Mouse (Mus musculus) frontal cortex, adult (tissue): ENCODE results near the gene Duox1.
A peak's percentile ranks its signal among the peaks of the same experiment; 100 is the strongest.

Experiments used
- ATAC-seq: cut with Nextera tagmentation; 2 replicates; pipeline ENCODE4 v1.9.2; 2017; ENCODE audit warnings: mild to moderate bottlenecking, moderate library complexity, mixed read lengths; ENCODE audit not compliant: low TSS enrichment

Duox1 gene

DNA sequence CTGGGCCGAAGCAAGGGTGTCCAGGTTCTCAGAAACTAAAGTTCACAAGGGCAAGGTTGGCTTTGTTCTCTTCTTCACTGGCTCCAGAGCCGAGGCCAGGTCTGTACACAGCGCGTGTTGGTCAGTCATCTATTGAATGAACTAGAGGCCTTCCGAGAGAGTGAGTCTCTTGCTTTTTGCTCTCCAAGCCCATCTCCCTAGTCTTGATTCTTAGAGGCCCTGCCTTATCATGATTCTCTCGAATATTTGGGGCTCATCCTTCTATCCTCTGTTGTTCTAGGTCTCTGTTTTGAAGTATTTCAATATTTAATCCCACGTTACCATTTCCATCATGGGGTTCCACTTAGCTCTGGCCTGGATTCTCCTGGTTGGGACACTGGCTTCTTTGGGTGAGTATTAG is at the start of gene Duox1:
Gene Duox1, plus strand, starts transcription at position 301 of the 400 bp plus-strand sequence.
- ATAC-seq, result no peak

DNA sequence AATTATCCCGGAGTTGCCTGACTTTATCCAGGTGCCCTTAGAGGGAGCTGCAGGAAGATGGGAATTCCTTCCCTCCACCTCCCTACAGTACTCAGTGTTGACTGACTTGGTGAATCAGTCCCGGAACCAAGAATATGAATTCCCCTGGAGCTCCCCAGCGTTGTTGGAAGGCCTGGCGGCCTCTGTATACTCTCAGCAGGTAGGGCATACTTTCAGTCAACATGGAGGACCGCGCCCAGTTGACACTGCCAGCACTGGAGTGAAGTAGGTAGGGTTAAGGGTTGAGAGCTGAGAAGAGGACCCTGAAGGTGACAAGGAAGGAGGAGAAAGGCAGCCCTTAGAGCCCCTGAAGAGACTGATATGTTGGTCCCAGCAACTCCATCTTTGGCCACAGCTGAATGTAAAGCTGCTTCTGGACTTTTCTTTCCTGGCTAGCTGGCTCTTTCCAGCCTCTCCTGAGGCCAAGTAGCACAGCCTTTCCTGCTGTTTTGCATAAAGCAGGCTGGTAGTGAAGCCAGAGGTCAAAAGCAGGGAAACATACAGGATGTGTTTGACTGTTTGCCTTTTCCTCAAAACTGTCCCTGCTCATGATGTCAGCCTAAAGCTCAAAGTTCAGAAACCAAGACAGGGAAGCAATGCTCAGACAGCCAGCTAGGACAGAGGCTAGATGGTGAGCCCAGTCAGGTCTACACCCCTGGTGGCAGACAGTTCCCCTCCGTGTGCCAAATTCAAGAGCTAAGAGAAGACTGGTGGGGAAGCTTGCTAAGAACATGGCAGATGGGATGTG is 48.9 kb upstream of the Duox1 start:
- ATAC-seq, result no peak

DNA sequence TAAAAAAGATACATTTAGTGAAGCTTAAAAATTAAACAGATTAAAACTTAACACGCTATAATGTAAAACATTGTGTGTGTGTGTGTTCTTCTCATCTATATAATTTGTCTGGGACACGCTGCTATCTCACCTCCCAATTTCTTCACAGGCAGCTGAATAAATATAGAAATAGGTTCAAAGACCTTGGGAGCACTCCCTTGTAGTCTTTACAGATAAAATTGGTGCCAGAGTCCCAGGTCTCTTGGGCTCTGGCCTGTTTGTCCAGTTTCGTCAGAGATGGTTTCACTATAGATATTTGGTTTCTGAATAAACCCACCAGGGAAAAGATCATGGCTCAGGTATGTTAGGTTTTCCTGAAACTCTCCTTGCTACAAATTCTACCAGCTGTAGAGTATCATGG is 36.7 kb upstream of the Duox1 start:
- ATAC-seq, result no peak

DNA sequence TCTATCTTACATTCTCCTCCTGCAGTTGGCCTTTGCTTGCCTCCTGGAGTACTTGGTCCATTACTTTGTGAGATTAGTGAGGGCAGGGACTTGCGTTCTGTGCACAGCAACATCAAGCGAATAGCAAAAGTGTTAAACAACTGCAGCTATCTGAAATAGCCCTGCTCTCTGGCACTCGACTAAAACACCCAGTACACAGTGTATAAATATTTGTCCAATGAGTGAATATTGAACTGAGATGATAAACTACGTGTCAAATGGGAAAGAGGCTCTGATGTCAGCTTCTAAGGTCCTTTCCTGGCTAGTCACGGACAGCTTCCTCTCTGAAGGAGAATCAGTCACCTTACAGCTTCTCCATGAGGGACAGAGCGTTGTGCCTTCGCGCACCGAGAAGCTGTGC is 31.4 kb upstream of the Duox1 start:
- ATAC-seq, result no peak

DNA sequence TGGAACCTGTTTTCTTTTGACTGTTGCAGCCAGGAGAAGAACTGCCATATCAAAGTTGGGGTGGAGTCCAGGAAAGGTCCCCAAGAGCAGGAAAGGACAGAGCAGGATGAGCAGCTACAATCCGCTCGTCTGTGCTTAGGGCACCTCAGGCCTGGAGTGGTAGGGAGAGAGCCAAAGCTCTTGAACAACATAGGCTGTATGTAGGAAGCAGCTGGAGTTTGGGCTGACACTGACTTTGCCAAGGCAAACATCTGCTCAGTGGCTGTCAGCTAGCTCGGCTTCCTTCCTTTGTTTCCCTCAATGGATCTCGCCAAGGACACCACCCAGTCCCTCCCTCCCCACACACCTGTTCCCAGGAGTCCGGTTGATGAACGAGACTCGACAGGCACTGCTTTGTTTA is 29.3 kb upstream of the Duox1 start:
- ATAC-seq, result no peak

DNA sequence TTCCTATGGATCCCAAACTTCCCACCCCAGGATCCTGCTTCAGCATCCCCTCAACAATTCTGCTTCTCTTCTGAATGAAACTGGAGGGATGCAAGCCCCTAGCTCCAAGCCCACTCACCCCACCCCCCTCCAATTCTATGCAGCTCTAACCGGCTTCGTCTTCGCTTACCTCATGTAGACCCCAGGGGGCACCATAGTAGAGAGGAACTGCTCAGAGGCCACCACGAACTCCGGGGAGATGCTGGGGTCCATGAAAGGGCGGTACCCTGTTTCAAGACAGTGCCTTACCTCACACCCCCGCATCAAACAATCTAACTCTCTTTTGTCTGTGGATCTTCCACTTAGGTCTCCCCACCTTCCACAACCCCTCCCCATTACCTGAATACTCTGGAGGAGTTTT is 20.6 kb upstream of the Duox1 start:
- no peak for ATAC-seq

DNA sequence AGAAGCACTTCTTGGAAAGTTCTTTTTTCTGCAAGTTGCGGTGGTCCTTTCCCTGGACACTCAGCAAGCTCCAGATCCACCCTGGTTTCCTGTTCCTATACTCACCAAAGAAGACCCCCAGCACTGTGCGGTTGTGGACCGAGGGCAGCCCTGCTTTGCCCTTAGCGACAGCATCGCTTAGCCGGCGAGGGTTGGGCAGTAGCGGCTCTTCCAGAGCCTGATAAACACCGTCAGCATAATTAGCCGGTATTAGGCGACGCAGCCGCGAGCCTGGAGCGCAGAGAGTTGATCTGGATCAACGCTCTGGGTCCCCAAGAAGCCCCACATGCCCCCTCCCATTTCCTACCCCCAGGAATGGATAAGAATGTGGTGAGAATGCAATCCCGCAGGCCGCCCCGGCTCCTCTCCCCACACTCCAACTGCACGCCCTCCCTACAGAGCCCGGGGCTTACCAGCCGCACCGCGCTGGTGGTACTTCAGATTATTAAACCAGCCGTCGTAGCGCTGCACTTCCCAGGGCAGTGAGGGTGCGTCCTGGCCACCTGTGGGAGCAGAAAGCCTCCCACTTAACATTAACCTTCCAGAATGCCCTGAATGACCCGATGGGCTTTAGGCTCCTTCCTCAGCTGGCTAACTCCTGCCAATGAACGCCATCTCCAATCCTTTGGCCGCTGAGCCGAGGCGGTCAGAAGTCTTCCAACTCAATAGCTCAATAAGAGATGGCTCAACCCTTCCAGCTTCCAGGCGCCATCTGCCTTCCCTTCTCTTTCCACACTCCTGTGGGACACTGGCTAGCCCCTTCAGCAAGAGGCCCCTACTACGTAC is 18.0 kb upstream of the Duox1 start:
- no peak for ATAC-seq

DNA sequence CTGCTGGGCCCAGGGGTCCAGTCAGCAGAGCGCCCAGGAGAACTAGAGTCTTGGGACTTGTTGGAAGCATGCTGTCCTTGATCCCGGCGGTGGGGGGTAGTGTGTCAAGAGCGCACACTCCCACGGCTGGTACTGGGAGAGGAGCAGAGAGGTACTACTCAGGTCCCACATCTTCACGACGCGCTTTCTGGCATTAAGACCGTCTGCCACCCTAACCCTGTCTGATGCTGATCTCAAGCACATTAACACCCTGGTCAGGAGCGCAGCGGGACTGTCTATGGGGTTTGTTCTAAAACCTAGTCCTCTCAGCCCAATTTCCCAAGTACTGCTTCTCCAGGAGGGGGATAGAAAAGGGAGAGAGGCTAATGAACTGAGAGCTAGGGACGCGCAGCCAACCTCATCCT is 17.4 kb upstream of the Duox1 start, which contains the start of gene Duox2:
Gene Duox2, minus strand, starts transcription at position 354 of the 404 bp plus-strand sequence.
- ATAC-seq, result no peak

DNA sequence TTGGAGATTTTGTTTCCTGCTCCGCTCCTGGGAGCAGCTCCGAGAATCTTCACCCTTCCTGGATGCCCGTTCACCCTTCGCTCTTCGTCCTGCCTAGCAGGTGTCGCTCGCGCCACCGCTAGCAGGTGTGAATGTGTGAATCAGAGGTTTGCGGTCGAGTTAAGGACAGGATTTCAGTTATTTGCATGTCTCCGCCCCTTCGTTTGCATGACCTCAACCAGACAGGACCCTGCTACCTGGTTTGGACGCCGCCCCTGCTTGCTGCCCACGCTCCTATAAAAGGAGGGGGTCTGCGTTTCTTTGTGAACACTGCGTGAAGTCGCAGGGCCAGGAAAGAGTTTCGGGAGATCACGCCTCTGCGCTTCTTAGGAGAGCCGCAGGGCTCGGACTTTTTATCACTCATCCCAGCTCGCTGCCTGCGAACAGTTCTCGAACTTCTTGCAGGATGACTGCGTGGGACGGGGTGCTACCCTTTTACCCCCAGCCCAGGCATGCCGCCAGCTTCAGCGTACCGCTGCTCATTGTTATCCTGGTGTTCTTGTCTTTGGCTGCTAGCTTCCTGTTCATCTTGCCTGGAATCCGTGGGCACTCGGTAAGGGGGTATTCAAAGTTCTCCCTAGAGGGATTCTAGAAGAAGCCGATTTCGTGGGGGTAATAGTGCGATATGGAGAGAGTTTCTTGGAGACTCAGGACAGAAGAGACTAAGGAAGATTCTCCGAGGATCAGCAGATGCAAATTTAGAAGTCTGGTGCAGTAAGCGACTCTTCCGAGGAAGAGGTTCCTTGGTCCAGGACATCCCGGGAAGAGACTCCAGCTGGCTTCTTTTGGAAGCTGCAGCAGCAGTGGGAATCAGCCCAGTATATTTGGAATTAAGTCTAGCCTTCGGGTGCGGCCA is 16.6 kb upstream of the Duox1 start, which contains the start of gene Duoxa2:
Gene Duoxa2, plus strand, starts transcription at position 305 of the 895 bp plus-strand sequence.
- no peak for ATAC-seq

DNA sequence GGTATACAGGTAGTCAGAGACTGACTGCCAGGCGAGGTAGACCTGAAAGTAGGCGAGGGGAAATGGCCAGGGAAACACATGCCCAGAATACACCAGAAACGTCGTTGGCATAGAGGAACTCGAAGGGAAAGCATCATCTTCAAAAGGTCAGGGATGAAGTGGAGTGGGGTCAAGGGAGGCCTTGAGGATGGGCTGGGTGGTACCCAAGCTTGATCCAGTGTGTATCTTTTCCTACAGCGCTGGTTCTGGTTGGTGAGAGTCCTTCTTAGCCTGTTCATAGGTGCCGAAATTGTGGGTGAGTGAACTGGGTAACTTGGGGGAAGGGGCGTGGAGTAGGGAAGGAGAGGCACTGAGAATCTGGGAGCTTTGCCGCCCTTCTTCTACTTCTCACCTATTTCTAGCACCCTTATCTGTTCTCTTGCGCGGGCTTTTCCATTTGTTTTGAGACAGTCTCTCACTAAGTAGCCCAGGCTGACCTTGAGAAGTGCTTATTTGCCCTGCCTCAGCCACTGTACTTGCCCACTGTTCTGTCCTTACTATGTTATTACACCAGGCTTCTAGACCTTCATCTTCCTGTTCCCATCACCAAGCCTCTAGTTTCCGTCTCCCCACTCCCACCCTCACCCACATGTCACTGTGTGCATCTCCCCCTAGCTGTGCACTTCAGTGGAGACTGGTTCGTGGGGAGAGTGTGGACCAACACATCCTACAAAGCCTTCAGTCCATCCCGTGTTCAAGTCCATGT is 15.4 kb upstream of the Duox1 start:
- ATAC-seq, result no peak

DNA sequence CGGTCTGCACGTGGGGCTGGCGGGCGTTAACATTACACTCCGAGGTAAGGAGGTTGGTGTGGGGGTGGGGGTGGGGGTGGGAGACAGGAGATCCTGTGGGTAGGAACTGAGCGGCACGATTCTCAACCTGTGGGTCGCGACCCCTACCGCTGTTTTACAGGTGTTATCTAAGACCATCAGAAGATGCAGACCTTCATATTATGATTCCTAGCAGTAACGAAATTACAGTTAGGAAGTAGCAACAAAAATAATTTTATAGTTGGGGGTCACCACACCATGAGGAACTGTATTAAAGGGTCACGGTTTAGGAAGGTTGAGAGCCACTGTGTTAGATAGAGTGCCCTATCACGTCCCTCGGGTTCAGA is 14.8 kb upstream of the Duox1 start:
- ATAC-seq, result no peak

DNA sequence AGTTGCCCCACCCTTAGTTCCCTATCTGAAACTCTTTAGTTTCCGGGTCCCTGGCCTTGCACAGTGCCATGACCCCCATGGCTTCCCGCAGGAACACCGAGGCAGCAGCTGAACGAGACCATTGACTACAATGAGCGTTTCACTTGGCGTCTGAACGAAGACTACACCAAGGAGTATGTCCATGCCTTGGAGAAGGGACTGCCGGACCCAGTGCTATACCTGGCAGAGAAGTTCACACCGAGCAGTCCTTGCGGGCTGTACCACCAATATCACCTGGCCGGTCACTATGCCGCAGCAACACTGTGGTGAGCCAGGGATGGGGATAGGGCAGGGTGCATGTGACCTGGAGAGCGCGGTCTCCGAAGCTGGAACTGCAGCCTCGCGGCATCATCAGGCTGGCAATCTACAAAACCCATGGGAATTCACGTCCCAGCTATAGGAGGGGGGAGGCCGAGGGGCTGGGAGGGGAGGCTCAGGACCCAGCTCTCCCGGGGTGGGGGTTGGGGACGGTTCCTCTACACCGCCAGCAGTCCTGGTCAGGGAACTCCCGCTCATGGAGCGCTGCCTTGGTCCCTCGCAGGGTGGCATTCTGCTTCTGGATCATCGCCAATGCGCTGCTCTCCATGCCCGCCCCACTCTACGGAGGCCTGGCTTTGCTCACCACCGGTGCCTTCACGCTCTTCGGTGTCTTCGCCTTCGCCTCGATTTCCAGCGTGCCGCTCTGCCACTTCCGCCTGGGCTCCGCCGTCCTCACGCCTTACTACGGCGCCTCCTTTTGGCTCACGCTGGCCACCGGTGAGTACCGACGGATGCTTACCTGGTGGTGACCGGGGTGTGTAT is 14.2 kb upstream of the Duox1 start:
- peak; percentile 60 for ATAC-seq

DNA sequence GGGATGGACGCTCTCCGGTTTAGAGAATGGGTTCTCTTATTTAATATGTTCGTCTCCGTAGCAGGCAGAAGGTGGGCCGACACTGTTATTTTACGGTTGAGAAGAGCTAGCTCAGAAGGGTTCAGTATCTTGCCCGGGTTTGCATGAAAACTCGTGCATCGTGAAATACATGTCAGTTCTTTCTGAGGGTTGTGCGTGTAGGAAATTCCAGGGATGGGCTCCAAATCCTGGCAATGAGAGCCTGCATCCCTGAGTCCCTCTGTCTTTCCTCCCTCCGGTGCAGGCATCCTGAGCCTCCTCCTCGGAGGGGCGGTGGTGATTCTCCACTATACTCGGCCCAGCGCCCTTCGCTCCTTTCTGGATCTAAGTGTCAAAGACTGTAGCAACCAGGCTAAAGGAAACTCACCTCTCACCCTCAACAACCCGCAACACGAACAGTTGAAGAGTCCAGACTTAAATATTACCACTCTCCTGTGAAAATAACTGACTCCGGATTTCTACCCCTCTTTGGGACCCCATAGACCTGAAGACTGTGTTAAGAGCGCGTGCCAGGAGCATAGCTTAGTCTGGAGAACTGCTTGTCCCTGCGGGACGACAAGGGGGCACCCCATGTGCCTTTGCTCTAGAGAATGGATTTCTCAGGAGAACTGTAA is 13.4 kb upstream of the Duox1 start:
- ATAC-seq, result peak; percentile 11; the same call in 1 of the 2 replicates

DNA sequence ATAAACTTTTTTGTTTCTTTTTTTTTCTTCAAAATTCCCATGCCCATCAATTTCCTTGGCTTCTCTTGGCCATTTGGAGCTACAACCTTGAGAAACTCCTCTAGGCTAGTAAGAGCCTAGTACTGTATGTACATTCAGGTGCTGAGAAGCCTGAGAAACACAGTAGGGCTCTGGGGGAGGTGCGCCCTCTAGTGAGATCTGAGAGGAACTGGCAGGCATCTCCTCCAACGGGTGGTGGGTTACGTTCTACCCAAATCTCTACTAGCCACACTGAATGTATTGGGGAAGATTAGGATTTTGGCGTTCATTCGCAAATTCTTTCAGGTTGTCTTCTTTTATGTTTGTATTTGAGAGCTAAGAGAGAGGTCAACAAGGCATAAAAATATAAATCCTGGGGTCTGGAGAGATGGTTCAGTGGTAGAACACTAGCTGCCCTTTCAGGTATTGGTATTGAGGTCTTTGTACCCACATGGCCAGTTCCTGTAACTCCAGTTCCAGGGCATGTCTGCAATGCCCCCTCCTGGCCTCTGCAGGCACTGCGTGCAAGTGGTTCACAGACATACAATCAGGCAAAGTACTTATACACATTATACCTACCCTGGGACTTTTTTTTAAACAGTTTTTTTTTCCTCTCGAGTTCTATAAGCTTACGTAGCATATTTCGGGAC is 12.8 kb upstream of the Duox1 start:
- peak; percentile 86 for ATAC-seq

DNA sequence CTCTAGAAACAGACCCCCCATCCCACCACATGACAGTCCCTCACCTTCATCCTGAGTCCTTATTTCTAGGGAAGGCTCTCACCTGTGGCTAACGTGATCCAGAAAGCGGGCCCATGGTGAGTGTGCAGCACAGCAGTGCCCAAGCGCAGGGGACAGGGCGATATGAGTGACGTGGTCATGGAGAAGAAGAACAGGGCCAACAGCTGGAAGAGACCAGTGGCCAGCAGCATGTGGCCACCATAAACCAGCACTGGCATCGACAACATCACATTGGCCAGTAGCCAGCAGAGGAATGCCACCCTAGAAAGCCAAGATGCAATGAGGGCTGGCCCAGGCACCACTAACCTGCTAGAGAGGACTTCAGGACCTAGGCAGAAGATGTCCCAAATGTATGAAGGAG is 10.9 kb upstream of the Duox1 start:
- ATAC-seq, result no peak

DNA sequence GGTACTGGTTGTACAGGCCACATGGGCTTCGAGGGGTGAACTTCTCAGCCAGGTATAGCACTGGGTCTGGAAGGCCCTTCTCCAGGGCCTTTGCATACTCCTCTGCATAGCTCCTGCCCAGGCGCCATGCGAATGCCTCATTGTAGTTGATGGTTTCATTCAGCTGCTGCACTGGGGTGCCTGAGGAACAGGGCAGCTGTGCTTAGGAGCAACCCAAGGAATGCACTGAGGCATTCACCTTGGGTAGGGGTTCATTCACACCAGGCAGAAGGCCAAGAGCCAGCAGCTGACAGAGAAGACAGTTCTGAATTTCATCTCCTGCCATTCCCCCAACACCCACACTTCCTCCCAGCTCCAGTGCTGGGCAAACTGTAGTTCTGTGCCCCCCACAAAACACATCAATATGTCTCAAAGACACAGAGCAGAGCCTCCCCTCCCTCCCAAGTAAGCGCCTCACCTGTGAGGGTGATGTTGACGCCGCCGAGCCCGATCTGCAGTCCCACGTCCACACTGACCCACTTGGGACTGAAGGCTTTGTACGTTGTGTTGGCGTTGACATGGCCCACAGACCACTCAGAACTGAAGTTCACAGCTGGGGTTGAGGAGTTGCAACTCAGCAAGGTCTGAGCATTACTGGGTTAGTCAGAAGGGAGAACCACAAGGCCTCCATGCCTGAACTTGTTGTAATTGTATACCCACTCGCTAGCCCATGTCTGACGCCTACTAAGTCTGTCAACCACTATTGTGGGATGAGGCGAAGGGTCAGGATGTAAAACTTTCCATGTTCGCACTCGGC is 10.2 kb upstream of the Duox1 start:
- no peak for ATAC-seq

DNA sequence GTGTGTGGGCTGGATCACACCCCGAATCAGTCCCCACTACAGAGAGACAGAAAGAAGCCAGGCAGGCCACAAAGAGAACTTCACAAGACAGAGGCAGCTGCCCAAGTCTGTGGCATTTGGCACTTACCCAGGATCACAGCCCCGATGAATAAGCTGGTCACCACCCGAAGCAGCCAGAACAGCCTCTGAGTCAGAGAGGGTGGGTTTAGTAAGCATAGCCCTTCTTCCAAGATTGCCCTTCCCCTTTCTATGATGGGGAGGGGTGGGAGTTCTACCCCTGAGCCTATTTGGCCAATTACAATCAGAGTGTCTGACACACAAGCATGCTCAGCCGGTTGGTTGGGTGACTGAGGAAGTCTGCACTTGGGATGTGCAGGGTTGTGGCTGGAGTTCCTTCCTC is 9.3 kb upstream of the Duox1 start:
- ATAC-seq, result no peak

DNA sequence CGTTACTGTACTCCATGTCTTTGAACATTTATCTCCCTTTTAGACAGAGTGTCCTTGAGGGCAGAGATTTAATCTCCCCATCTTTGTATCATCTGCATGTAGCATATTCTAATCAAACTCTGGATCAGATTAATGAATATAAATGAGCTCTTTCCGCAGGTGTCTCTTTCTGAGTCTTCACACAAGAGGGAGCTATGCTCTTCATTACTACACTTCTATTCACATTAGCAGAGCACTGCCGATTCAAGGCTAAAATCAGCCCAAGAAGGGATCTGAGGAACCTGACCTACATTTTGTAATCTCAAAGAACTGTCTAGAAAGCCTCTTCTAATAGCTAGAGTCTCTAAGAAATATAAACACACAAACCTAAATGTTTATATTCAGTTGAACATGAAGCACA is 5.8 kb upstream of the Duox1 start:
- ATAC-seq, result no peak
